In genomic region chr5:122778231-122779226, GRCm38 (mm10) we compare ENCODE assay signal across 7 mouse cellular contexts. TPM values are rescaled to one million over a fixed set of nuclear protein-coding genes. Genes with fewer than 3 reads are reported as not detected.
DNase-seq lines count a peak whose midpoint lies in the region; ATAC-seq and TF ChIP-seq lines count a peak whose summit lies in the region.

No protein-coding gene starts in this region.

- H3K4me2 ChIP-seq in heart, embryonic 12.5 days: peak overlapping the region; percentile 98
- peak overlapping the region; percentile 89 for H3K4me2 ChIP-seq in midbrain, embryonic 11.5 days
- H3K4me2 ChIP-seq in stomach, postnatal 0 days (replicated peaks; ENCODE audit: low read depth): peak overlapping the region; percentile 99

- TF ChIP-seq EP300 in stomach, postnatal 0 days (optimal IDR thresholded peaks at IDR 0.05): no peak

- H3K36me3 ChIP-seq in heart, embryonic 12.5 days: no peaks in the 10 kb centered on the region
- no peaks in the 10 kb centered on the region for H3K36me3 ChIP-seq in midbrain, embryonic 11.5 days (ENCODE audit: control insufficient read depth, insufficient read depth, low read length)
- no peaks in the 10 kb centered on the region for H3K36me3 ChIP-seq in stomach, postnatal 0 days (ENCODE audit: control insufficient read depth, insufficient read depth, low read length)

- no peak for TF ChIP-seq CTCF in stomach, postnatal 0 days (IDR thresholded peaks at IDR 0.05; ENCODE audit: low read depth)

- H3K27me3 ChIP-seq in heart, embryonic 12.5 days (replicated peaks): no peaks in the 10 kb centered on the region
- H3K27me3 ChIP-seq in midbrain, embryonic 11.5 days (ENCODE audit: control insufficient read depth, insufficient read depth, low read length): no peaks in the 10 kb centered on the region
- no peaks in the 10 kb centered on the region for H3K27me3 ChIP-seq in stomach, postnatal 0 days (ENCODE audit: control insufficient read depth, insufficient read depth, low read length)

- peak; percentile 56 for ATAC-seq in heart, embryonic 12.5 days (ENCODE audit: insufficient number of reproducible peaks, low FRiP score)
- ATAC-seq in midbrain, embryonic 11.5 days (ENCODE audit: low FRiP score): peak; percentile 76
- ATAC-seq in stomach, postnatal 0 days (ENCODE audit: low FRiP score, low TSS enrichment): peak; percentile 42

- DNase-seq in 3134 (ENCODE audit: extremely low read depth, insufficient read length, low spot score) (peak; percentile 46), 3T3-L1 (ENCODE audit: low read depth, low spot score) (peak; percentile 31)
- peak; percentile 59 for DNase-seq in cerebellum, adult 8-10 months
- peak; percentile 54 for DNase-seq in kidney, postnatal 14 days
- DNase-seq in midbrain, embryonic 11.5 days (ENCODE audit: low spot score, missing footprints): peak; percentile 94
- DNase-seq in stomach, postnatal 0 days (ENCODE audit: low spot score): no peak

- 4% methylated on average over 38 of the region's 55 CpGs for WGBS in heart, embryonic 12.5 days
- 1% methylated on average over 55 of the region's 55 CpGs for WGBS in midbrain, embryonic 11.5 days
- 6% methylated on average over 31 of the region's 55 CpGs for WGBS in stomach, postnatal 0 days

- peak overlapping the region; percentile 85 for H3K4me3 ChIP-seq in heart, embryonic 12.5 days
- peak overlapping the region; percentile 91 for H3K4me3 ChIP-seq in midbrain, embryonic 11.5 days (ENCODE audit: low read depth, low read length)
- peak overlapping the region; percentile 75 for H3K4me3 ChIP-seq in stomach, postnatal 0 days (ENCODE audit: low read depth, low read length)

- peaks cover 19% of the 10 kb centered on the region for H3K4me1 ChIP-seq in heart, embryonic 12.5 days (replicated peaks)
- peaks cover 8% of the 10 kb centered on the region for H3K4me1 ChIP-seq in midbrain, embryonic 11.5 days (ENCODE audit: control insufficient read depth, insufficient read depth, low read length)
- H3K4me1 ChIP-seq in stomach, postnatal 0 days (replicated peaks; ENCODE audit: control insufficient read depth, insufficient read depth): no peaks in the 10 kb centered on the region

- H3K27ac ChIP-seq in heart, embryonic 12.5 days (ENCODE audit: poor library complexity, severe bottlenecking): no peak overlapping the region
- H3K27ac ChIP-seq in midbrain, embryonic 11.5 days (ENCODE audit: low read depth, low read length): no peak overlapping the region
- H3K27ac ChIP-seq in stomach, postnatal 0 days (replicated peaks): peak overlapping the region; percentile 82

- H3K9me3 ChIP-seq in heart, embryonic 12.5 days (replicated peaks): no peaks in the 10 kb centered on the region
- H3K9me3 ChIP-seq in midbrain, embryonic 11.5 days (ENCODE audit: control insufficient read depth, low read length): no peaks in the 10 kb centered on the region; the same call in 1 of the 2 replicates
- H3K9me3 ChIP-seq in stomach, postnatal 0 days (ENCODE audit: control insufficient read depth, low read length): no peaks in the 10 kb centered on the region

- peak overlapping the region; percentile 90 for H3K9ac ChIP-seq in heart, embryonic 12.5 days
- peak overlapping the region; percentile 88 for H3K9ac ChIP-seq in midbrain, embryonic 11.5 days (ENCODE audit: low read length)
- peak overlapping the region; percentile 88 for H3K9ac ChIP-seq in stomach, postnatal 0 days (ENCODE audit: low read length)

RNA-seq across cellular contexts. Expression of gene Camkk2, which starts 0.7 kb away (rescaled TPM):
- 18.4 and 19.4 TPM in 2 replicates for polyA plus RNA-seq in heart, embryonic 12.5 days (2016; fragmentation: Nextera tagmentation; extraction: Ambion mirVana)
- polyA plus RNA-seq in midbrain, embryonic 11.5 days (2014; fragmentation: Nextera tagmentation; extraction: Ambion mirVana): 18.5 and 18.6 TPM in 2 replicates
- polyA plus RNA-seq in stomach, postnatal 0 days (2015; fragmentation: Nextera tagmentation; extraction: Ambion mirVana): 16.3 and 16.6 TPM in 2 replicates

RNA-seq across cellular contexts. Expression of gene Anapc5, which starts 42.6 kb away (rescaled TPM):
- polyA plus RNA-seq in heart, embryonic 12.5 days (2016; fragmentation: Nextera tagmentation; extraction: Ambion mirVana): 342 and 343 TPM in 2 replicates
- polyA plus RNA-seq in midbrain, embryonic 11.5 days (2014; fragmentation: Nextera tagmentation; extraction: Ambion mirVana): 497 and 528 TPM in 2 replicates
- polyA plus RNA-seq in stomach, postnatal 0 days (2015; fragmentation: Nextera tagmentation; extraction: Ambion mirVana): 168 and 169 TPM in 2 replicates
